Comparison of ENCODE assay signal across 23 mouse cellular contexts in genomic region chr19:54460426-54461170, GRCm38 (mm10).
DNase-seq lines count a peak whose midpoint lies in the region; ATAC-seq and TF ChIP-seq lines count a peak whose summit lies in the region.
"Had no signal": no experiment of that assay in that cellular context is flagged by ENCODE, and none has a peak within 500 bp of the region (broad histone marks: within the 10 kb centered on the region; RNA-seq: fewer than 3 reads in every experiment).

No protein-coding gene starts in this region.

- no peaks in the 10 kb centered on the region for H3K4me1 ChIP-seq in midbrain, postnatal 0 days (ENCODE audit: insufficient read depth, low read length)
- no peaks in the 10 kb centered on the region for H3K4me1 ChIP-seq in midbrain, embryonic 16.5 days (ENCODE audit: control insufficient read depth, insufficient read depth, low read length)
- H3K4me1 ChIP-seq: embryonic facial prominence, embryonic 15.5 days; forebrain, embryonic 10.5 days; heart, embryonic 10.5 days; hindbrain, embryonic 13.5 days had no signal

- intact Hi-C loops in heart, postnatal 36 days (cut with DNase I) = no loop called here
- intact Hi-C loops in gastrocnemius, adult 2 months (cut with DNase I) = no loop called here

- no peak for ATAC-seq in midbrain, postnatal 0 days (ENCODE audit: low FRiP score)
- no peak for ATAC-seq in midbrain, embryonic 16.5 days
- ATAC-seq: CD4-positive, CD25-positive, alpha-beta regulatory T cell, adult 4 months; forebrain, embryonic 14.5 days; hindbrain, postnatal 0 days had no signal

- H3K27ac ChIP-seq in midbrain, postnatal 0 days (ENCODE audit: low read depth, low read length) = no peak overlapping the region
- no peak overlapping the region for H3K27ac ChIP-seq in midbrain, embryonic 16.5 days (ENCODE audit: low read length)
- H3K27ac ChIP-seq in gastrocnemius, adult 2 months = no peak overlapping the region
- H3K27ac ChIP-seq: embryonic facial prominence, embryonic 15.5 days; forebrain, embryonic 10.5 days; heart, embryonic 10.5 days; hindbrain, embryonic 13.5 days; hindbrain, postnatal 0 days had no signal

- H3K9ac ChIP-seq in midbrain, postnatal 0 days (replicated peaks; ENCODE audit: low read length, poor library complexity, severe bottlenecking) = no peak overlapping the region
- H3K9ac ChIP-seq in midbrain, embryonic 16.5 days (ENCODE audit: low read depth, low read length) = no peak overlapping the region
- H3K9ac ChIP-seq: embryonic facial prominence, embryonic 15.5 days; hindbrain, embryonic 13.5 days had no signal

- no peak overlapping the region for H3K4me3 ChIP-seq in midbrain, postnatal 0 days (ENCODE audit: low read depth, low read length)
- no peak overlapping the region for H3K4me3 ChIP-seq in midbrain, embryonic 16.5 days (ENCODE audit: low read depth, low read length)
- H3K4me3 ChIP-seq in gastrocnemius, adult 2 months = no peak overlapping the region
- H3K4me3 ChIP-seq: embryonic facial prominence, embryonic 15.5 days; erythroblast, embryonic 14.5 days; forebrain, embryonic 10.5 days; heart, embryonic 10.5 days; hindbrain, embryonic 13.5 days had no signal

- H3K9me3 ChIP-seq in midbrain, postnatal 0 days (ENCODE audit: low read length) = no peaks in the 10 kb centered on the region
- H3K9me3 ChIP-seq in midbrain, embryonic 16.5 days (replicated peaks; ENCODE audit: control insufficient read depth, low read length, poor library complexity, severe bottlenecking) = no peaks in the 10 kb centered on the region
- H3K9me3 ChIP-seq: embryonic facial prominence, embryonic 15.5 days; forebrain, embryonic 10.5 days; G1E; heart, embryonic 10.5 days; hindbrain, embryonic 13.5 days had no signal

- no peaks in the 10 kb centered on the region for H3K27me3 ChIP-seq in midbrain, postnatal 0 days (ENCODE audit: insufficient read depth, low read length)
- no peaks in the 10 kb centered on the region for H3K27me3 ChIP-seq in midbrain, embryonic 16.5 days (ENCODE audit: control insufficient read depth, insufficient read depth, low read depth, low read length)
- H3K27me3 ChIP-seq: embryonic facial prominence, embryonic 15.5 days; hindbrain, embryonic 13.5 days had no signal

- no peak for TF ChIP-seq CTCF in midbrain, postnatal 0 days (IDR thresholded peaks at IDR 0.05)
- TF ChIP-seq CTCF in gastrocnemius, adult 2 months (IDR thresholded peaks at IDR 0.05) = no peak

- no peaks in the 10 kb centered on the region for H3K36me3 ChIP-seq in midbrain, postnatal 0 days (ENCODE audit: insufficient read depth, low read length)
- no peaks in the 10 kb centered on the region for H3K36me3 ChIP-seq in midbrain, embryonic 16.5 days (ENCODE audit: control insufficient read depth, insufficient read depth, low read length)
- H3K36me3 ChIP-seq: embryonic facial prominence, embryonic 15.5 days; forebrain, embryonic 10.5 days; G1E; heart, embryonic 10.5 days; hindbrain, embryonic 13.5 days had no signal

- peak; percentile 34 for DNase-seq in heart, adult 11 months
- no peak for DNase-seq in heart, postnatal 36 days
- peak; percentile 17 for DNase-seq in midbrain, postnatal 0 days (ENCODE audit: low spot score)
- peak; percentile 18 to 26 for DNase-seq in layer of hippocampus, postnatal 10 days (ENCODE audit: low spot score in 2 of 2)
- no peak for DNase-seq in gastrocnemius, adult 2 months
- DNase-seq: adrenal gland, adult 8-10 months; adrenal gland, postnatal 36 days; B cell, adult 2 months; cerebellum, adult 11 months; cerebellum, adult 9-11 months; gastrocnemius, postnatal 36 days; heart, adult 18-20 months; heart, postnatal 10 days had no signal

- WGBS in midbrain, postnatal 0 days = 58% methylated on average over 2 of the region's 2 CpGs
- 62% methylated on average over 2 of the region's 2 CpGs for WGBS in midbrain, embryonic 16.5 days

- H3K4me2 ChIP-seq in midbrain, postnatal 0 days (ENCODE audit: low read depth, low read length, poor library complexity, severe bottlenecking) = no peak overlapping the region
- H3K4me2 ChIP-seq in midbrain, embryonic 16.5 days (ENCODE audit: low read length) = no peak overlapping the region
- H3K4me2 ChIP-seq: embryonic facial prominence, embryonic 15.5 days; hindbrain, embryonic 13.5 days had no signal

Comparison
In these comparisons a context has a peak if more than half of its experiments do, and no peak if none do; other contexts are left out.
1. DNase-seq: peak in heart, adult 11 months (single experiment), midbrain, postnatal 0 days (single experiment) and layer of hippocampus, postnatal 10 days (2 of 2); none in heart, postnatal 36 days (0 of 2) and gastrocnemius, adult 2 months (single experiment).